Mouse (Mus musculus): ENCODE results near the gene Maats1.

The Maats1 gene

GRCm38 (mm10) chr16:38294685-38295348 is 47.1 kb downstream of the Maats1 start, which contains the start of gene Nr1i2:
Gene Nr1i2, minus strand, starts transcription at chr16:38294824.
- no peak for DNase-seq (ENCODE audit: low spot score)

GRCm38 (mm10) chr16:38290151-38290550 is 51.8 kb downstream of the Maats1 start:
- no peak for DNase-seq (ENCODE audit: low spot score)

- no peak for DNase-seq (ENCODE audit: low spot score)
These were observed 53.1 kb downstream of the Maats1 start for GRCm38 (mm10) chr16:38288851-38289250.

GRCm38 (mm10) chr16:38287762-38288161 is 54.2 kb downstream of the Maats1 start:
- DNase-seq (ENCODE audit: low spot score) = no peak

- DNase-seq (ENCODE audit: low spot score) = no peak
These were observed 54.6 kb downstream of the Maats1 start for GRCm38 (mm10) chr16:38287357-38287756.

GRCm38 (mm10) chr16:38286541-38286940 is 55.4 kb downstream of the Maats1 start:
- no peak for DNase-seq (ENCODE audit: low spot score)

- DNase-seq (ENCODE audit: low spot score) = no peak
These were observed 56.1 kb downstream of the Maats1 start for GRCm38 (mm10) chr16:38285801-38286200.

GRCm38 (mm10) chr16:38283300-38283699 is 58.6 kb downstream of the Maats1 start:
- DNase-seq (ENCODE audit: low spot score) = no peak

- DNase-seq (ENCODE audit: low spot score) = no peak
These were observed 59.3 kb downstream of the Maats1 start for GRCm38 (mm10) chr16:38282559-38283160.

- DNase-seq (ENCODE audit: low spot score) = no peak
These were observed 61.0 kb downstream of the Maats1 start for GRCm38 (mm10) chr16:38280951-38281350.

- DNase-seq (ENCODE audit: low spot score) = no peak
These were observed 62.1 kb downstream of the Maats1 start for GRCm38 (mm10) chr16:38279794-38280193.

- DNase-seq (ENCODE audit: low spot score) = no peak
These were observed 67.2 kb downstream of the Maats1 start for GRCm38 (mm10) chr16:38274737-38275136.

GRCm38 (mm10) chr16:38272483-38272882 is 69.5 kb downstream of the Maats1 start:
- no peak for DNase-seq (ENCODE audit: low spot score)

GRCm38 (mm10) chr16:38271601-38272000 is 70.3 kb downstream of the Maats1 start:
- DNase-seq (ENCODE audit: low spot score) = no peak

- DNase-seq (ENCODE audit: low spot score) = no peak
These were observed 86.0 kb downstream of the Maats1 start for GRCm38 (mm10) chr16:38255927-38256326.

- no peak for DNase-seq (ENCODE audit: low spot score)
These were observed 86.8 kb downstream of the Maats1 start for GRCm38 (mm10) chr16:38255107-38255506.

- DNase-seq (ENCODE audit: low spot score) = no peak
These were observed 87.9 kb downstream of the Maats1 start for GRCm38 (mm10) chr16:38254001-38254400.

GRCm38 (mm10) chr16:38250467-38250866 is 91.5 kb downstream of the Maats1 start:
- no peak for DNase-seq (ENCODE audit: low spot score)

- DNase-seq (ENCODE audit: low spot score) = no peak
These were observed 93.5 kb downstream of the Maats1 start for GRCm38 (mm10) chr16:38248331-38248961.

Data from T-cell, adult 2 months (primary cell).